Mouse (Mus musculus) embryonic facial prominence, embryonic 12.5 days (tissue): ENCODE data around the gene Tlcd1. TPM values are rescaled to one million over a fixed set of nuclear protein-coding genes. Genes with fewer than 3 reads are reported as not detected.
A peak's percentile ranks its signal among the peaks of the same experiment; 100 is the strongest.
"Not testable (repeated sequence)": the region's sequence is repeated elsewhere in the genome, so short reads cannot be mapped to it uniquely, and the experiment has no call there.

Source experiments
- ATAC-seq: fragments of 200-750 bp; cut with Nextera tagmentation; 2 replicates; pipeline ENCODE4 v1.8.0; 2017; ENCODE audit not compliant: insufficient number of reproducible peaks, insufficient read depth, low FRiP score, low TSS enrichment
- H3K27ac ChIP-seq: fragments of 300-500 bp; sonication (generic); 2 replicates; pipeline ENCODE4 v1.5.1; 2016; ENCODE audit warnings: mild to moderate bottlenecking
- H3K27me3 ChIP-seq: fragments of 300-500 bp; sonication (generic); 2 replicates; pipeline ENCODE4 v1.6.1; 2016; ENCODE audit warnings: mild to moderate bottlenecking, moderate library complexity
- H3K36me3 ChIP-seq: fragments of 300-500 bp; sonication (generic); 2 replicates; pipeline ENCODE4 v1.6.1; 2016; ENCODE audit warnings: mild to moderate bottlenecking
- H3K4me1 ChIP-seq: fragments of 300-500 bp; sonication (generic); 2 replicates; pipeline ENCODE4 v1.6.1; 2016
- H3K4me2 ChIP-seq: fragments of 300-500 bp; sonication (generic); replicated peaks from 2 replicates; pipeline ENCODE4 v1.6.1; 2016; ENCODE audit warnings: mild to moderate bottlenecking, moderate library complexity
- H3K4me3 ChIP-seq: fragments of 300-500 bp; sonication (generic); 2 replicates; pipeline ENCODE4 v1.5.1; 2016; ENCODE audit warnings: mild to moderate bottlenecking
- H3K9ac ChIP-seq: fragments of 300-500 bp; sonication (generic); 2 replicates; pipeline ENCODE4 v1.6.1; 2016; ENCODE audit warnings: mild to moderate bottlenecking, moderate library complexity
- H3K9me3 ChIP-seq: fragments of 300-500 bp; sonication (generic); 2 replicates; pipeline ENCODE4 v1.6.1; 2016; ENCODE audit warnings: mild to moderate bottlenecking, moderate library complexity
- WGBS: fragments of 180-500 bp; shearing (Covaris S2); methylation state at CpG from one replicate; pipeline ENCODE4 v1.1.7; 2016; 5-methylcytosine and 5-hydroxymethylcytosine counted together
- polyA plus RNA-seq: library from polyadenylated mRNA; unstranded; fragments of >200 nt; fragmentation: Nextera tagmentation; extraction: Ambion mirVana; gene quantifications from 2 replicates; pipeline ENCODE4 v1.2.1, GENCODE M21; 2016

The Tlcd1 gene
- polyA plus RNA-seq, 1 experiment from 2014 or later = 14.2 TPM

- under 1% methylated on average over 29 of the region's 29 CpGs for WGBS
- peak; percentile 2; the same call in 1 of the 2 replicates for ATAC-seq
- peaks cover 44% of the 10 kb centered on the region for H3K4me1 ChIP-seq
These were observed 2.4 kb downstream of the Tlcd1 start for GRCm38 (mm10) chr11:78178859-78179437.

GRCm38 (mm10) chr11:78179438-78179999 is 3.0 kb downstream of the Tlcd1 start:
- Histone ChIP-seq H3K4me3 (peak overlapping the region; percentile 49), H3K9me3 (no peaks in the 10 kb centered on the region), H3K36me3 (peaks cover 26% of the 10 kb centered on the region), H3K27ac (peak overlapping the region; percentile 97), H3K4me1 (peaks cover 44% of the 10 kb centered on the region), H3K9ac (peak overlapping the region; percentile 70), H3K4me2 (peak overlapping the region; percentile 88), H3K27me3 (no peaks in the 10 kb centered on the region)
- WGBS = 28% methylated on average over 8 of the region's 8 CpGs
- ATAC-seq = no peak

More at GRCm38 (mm10) chr11:78178859-78179437, 2.4 kb downstream of the Tlcd1 start:
- H3K9ac ChIP-seq = peak overlapping the region; percentile 70
- H3K4me2 ChIP-seq = peak overlapping the region; percentile 88
- no peaks in the 10 kb centered on the region for H3K9me3 ChIP-seq
- no peaks in the 10 kb centered on the region for H3K27me3 ChIP-seq
- H3K27ac ChIP-seq = peak overlapping the region; percentile 97
- H3K4me3 ChIP-seq = peak overlapping the region; percentile 49
- H3K36me3 ChIP-seq = peaks cover 26% of the 10 kb centered on the region

- no peak for ATAC-seq
- WGBS = 75% methylated on average over 6 of the region's 6 CpGs
- H3K27ac ChIP-seq = peak overlapping the region; percentile 97; the same call in 1 of the 2 replicates
- no peaks in the 10 kb centered on the region for H3K9me3 ChIP-seq
- H3K4me2 ChIP-seq = peak overlapping the region; percentile 88
- no peaks in the 10 kb centered on the region for H3K27me3 ChIP-seq
- H3K4me1 ChIP-seq = peaks cover 44% of the 10 kb centered on the region
- peak overlapping the region; percentile 33; the same call in 1 of the 2 replicates for H3K9ac ChIP-seq
- H3K4me3 ChIP-seq = peak overlapping the region; percentile 49; the same call in 1 of the 2 replicates
- H3K36me3 ChIP-seq = peaks cover 26% of the 10 kb centered on the region
These were observed 3.7 kb downstream of the Tlcd1 start for GRCm38 (mm10) chr11:78180081-78180761.

- WGBS = 38% methylated on average over 2 of the region's 2 CpGs
- Histone ChIP-seq H3K27ac (no peak overlapping the region), H3K9me3 (no peaks in the 10 kb centered on the region), H3K4me3 (peak overlapping the region; percentile 90), H3K4me2 (peak overlapping the region; percentile 84), H3K27me3 (no peaks in the 10 kb centered on the region), H3K4me1 (peaks cover 44% of the 10 kb centered on the region), H3K36me3 (peaks cover 26% of the 10 kb centered on the region), H3K9ac (peak overlapping the region; percentile 93)
- no peak for ATAC-seq
These were observed 5.4 kb downstream of the Tlcd1 start for GRCm38 (mm10) chr11:78181830-78182357.

GRCm38 (mm10) chr11:78182450-78182849 is 5.9 kb downstream of the Tlcd1 start:
- Histone ChIP-seq H3K27me3 (no peaks in the 10 kb centered on the region), H3K36me3 (peaks cover 26% of the 10 kb centered on the region), H3K9ac (peak overlapping the region; percentile 93), H3K4me3 (peak overlapping the region; percentile 90), H3K4me2 (peak overlapping the region; percentile 84), H3K27ac (peak overlapping the region; percentile 97), H3K9me3 (no peaks in the 10 kb centered on the region), H3K4me1 (peaks cover 40% of the 10 kb centered on the region)
- 10% methylated on average over 7 of the region's 7 CpGs for WGBS
- no peak for ATAC-seq

GRCm38 (mm10) chr11:78182961-78183844 is 6.7 kb downstream of the Tlcd1 start, which contains the start of gene Rpl23a:
TSS of gene Rpl23a (minus strand) at chr11:78183584.
- Histone ChIP-seq H3K27me3 (no peaks in the 10 kb centered on the region), H3K9ac (peak within 1 kb of the TSS; percentile 93), H3K36me3 (peaks cover 26% of the 10 kb centered on the region), H3K4me1 (peaks cover 38% of the 10 kb centered on the region), H3K27ac (peak within 1 kb of the TSS; percentile 97), H3K9me3 (no peaks in the 10 kb centered on the region), H3K4me2 (peak within 1 kb of the TSS; percentile 84), H3K4me3 (peak within 1 kb of the TSS; percentile 90)
- peak; percentile 83 for ATAC-seq
- WGBS = under 1% methylated on average over 38 of the region's 38 CpGs

- 49% methylated on average over 10 of the region's 10 CpGs for WGBS
- Histone ChIP-seq H3K9ac (peak overlapping the region; percentile 44; the same call in 1 of the 2 replicates), H3K27ac (peak overlapping the region; percentile 46; the same call in 1 of the 2 replicates)
These were observed 7.5 kb downstream of the Tlcd1 start for GRCm38 (mm10) chr11:78183884-78184514.

GRCm38 (mm10) chr11:78184702-78185101 is 8.2 kb downstream of the Tlcd1 start:
- H3K27me3 ChIP-seq, H3K9ac ChIP-seq, H3K9me3 ChIP-seq, ATAC-seq, H3K27ac ChIP-seq, H3K4me2 ChIP-seq, H3K4me3 ChIP-seq: not testable (repeated sequence)
- H3K4me1 ChIP-seq = peaks cover 29% of the 10 kb centered on the region
- 91% methylated on average over 6 of the region's 6 CpGs for WGBS
- H3K36me3 ChIP-seq = peaks cover 24% of the 10 kb centered on the region

More at GRCm38 (mm10) chr11:78183884-78184514, 7.5 kb downstream of the Tlcd1 start:
- no peaks in the 10 kb centered on the region for H3K9me3 ChIP-seq
- peak overlapping the region; percentile 90; the same call in 1 of the 2 replicates for H3K4me3 ChIP-seq
- H3K4me2 ChIP-seq = peak overlapping the region; percentile 40
- H3K4me1 ChIP-seq = peaks cover 35% of the 10 kb centered on the region
- H3K36me3 ChIP-seq = peaks cover 26% of the 10 kb centered on the region
- ATAC-seq = no peak
- no peaks in the 10 kb centered on the region for H3K27me3 ChIP-seq

GRCm38 (mm10) chr11:78188331-78189233 is 12.1 kb downstream of the Tlcd1 start, which contains the start of gene Rab34:
TSS of gene Rab34 (plus strand) at chr11:78188430.
- Histone ChIP-seq H3K27me3 (no peaks in the 10 kb centered on the region), H3K9me3 (no peaks in the 10 kb centered on the region), H3K27ac (peak within 1 kb of the TSS; percentile 100), H3K9ac (peak within 1 kb of the TSS; percentile 92), H3K4me3 (peak within 1 kb of the TSS; percentile 81), H3K4me1 (peaks cover 10% of the 10 kb centered on the region), H3K4me2 (peak within 1 kb of the TSS; percentile 51), H3K36me3 (peaks cover 24% of the 10 kb centered on the region)
- WGBS = under 1% methylated on average over 72 of the region's 80 CpGs
- peak; percentile 89 for ATAC-seq
